Mouse (Mus musculus) C2C12 (cell line): Measurements from ENCODE around the gene Cnn3. TPM values are rescaled to one million over a fixed set of nuclear protein-coding genes. Genes with fewer than 3 reads are reported as not detected.

ENCODE experiments used
- H3K27me3 ChIP-seq: one replicate; pipeline ENCODE4 v1.6.1; 2011; ENCODE audit not compliant: control insufficient read depth, insufficient read depth, insufficient read length
- H3K36me3 ChIP-seq: one replicate; pipeline ENCODE4 v1.6.1; 2011; ENCODE audit not compliant: control insufficient read depth, insufficient read depth
- H3K4me3 ChIP-seq: one replicate; pipeline ENCODE4 v1.5.1; 2011; ENCODE audit warnings: mild to moderate bottlenecking, control low read depth; ENCODE audit not compliant: poor library complexity, insufficient read depth, severe bottlenecking
- H3K79me2 ChIP-seq: one replicate; pipeline ENCODE4 v1.6.1; 2011; ENCODE audit not compliant: control insufficient read depth, insufficient read depth
- H3K79me3 ChIP-seq: one replicate; pipeline ENCODE4 v1.6.1; 2011; ENCODE audit warnings: low read depth, control low read depth
- H3ac ChIP-seq: one replicate; pipeline ENCODE3; 2011; ENCODE audit warnings: low read depth; ENCODE audit not compliant: control insufficient read depth, insufficient read length
- CEBPB ChIP-seq: IDR thresholded peaks from one replicate; pipeline ENCODE4 v1.6.1; 2011; ENCODE audit warnings: low read depth, mild to moderate bottlenecking, control low read depth, moderate library complexity
- CTCF ChIP-seq: IDR thresholded peaks from one replicate; pipeline ENCODE4 v1.5.1; 2011; ENCODE audit not compliant: control insufficient read depth, insufficient read depth, insufficient read length
- FOSL1 ChIP-seq: IDR thresholded peaks from one replicate; pipeline ENCODE4 v1.8.0; 2011; ENCODE audit warnings: mild to moderate bottlenecking, low read length; ENCODE audit not compliant: poor library complexity, insufficient read depth, severe bottlenecking
- MAX ChIP-seq: IDR thresholded peaks from one replicate; pipeline ENCODE4 v1.6.1; 2011; ENCODE audit warnings: mild to moderate bottlenecking, control low read depth
- MYOD1 ChIP-seq: IDR thresholded peaks from one replicate; pipeline ENCODE4 v1.6.1; 2011; ENCODE audit warnings: low read depth; ENCODE audit not compliant: control insufficient read depth, insufficient read length
- MYOG ChIP-seq: IDR thresholded peaks from one replicate; pipeline ENCODE4 v1.6.1; 2011; ENCODE audit not compliant: control insufficient read depth, insufficient read length; ENCODE audit errors: extremely low read depth
- USF1 ChIP-seq: IDR thresholded peaks from one replicate; pipeline ENCODE4 v1.6.1; 2011; ENCODE audit warnings: low read depth, mild to moderate bottlenecking, control low read depth, moderate library complexity
- polyA plus RNA-seq: library from polyadenylated mRNA; unstranded; fragments of >200 nt; fragmentation: generic; extraction: Trizol; gene quantifications from one replicate; pipeline ENCODE4 v1.2.1, GENCODE M21; 2012; ENCODE audit warnings: missing spikeins

The Cnn3 gene
- polyA plus RNA-seq, 1 experiment: 362 TPM

DNA sequence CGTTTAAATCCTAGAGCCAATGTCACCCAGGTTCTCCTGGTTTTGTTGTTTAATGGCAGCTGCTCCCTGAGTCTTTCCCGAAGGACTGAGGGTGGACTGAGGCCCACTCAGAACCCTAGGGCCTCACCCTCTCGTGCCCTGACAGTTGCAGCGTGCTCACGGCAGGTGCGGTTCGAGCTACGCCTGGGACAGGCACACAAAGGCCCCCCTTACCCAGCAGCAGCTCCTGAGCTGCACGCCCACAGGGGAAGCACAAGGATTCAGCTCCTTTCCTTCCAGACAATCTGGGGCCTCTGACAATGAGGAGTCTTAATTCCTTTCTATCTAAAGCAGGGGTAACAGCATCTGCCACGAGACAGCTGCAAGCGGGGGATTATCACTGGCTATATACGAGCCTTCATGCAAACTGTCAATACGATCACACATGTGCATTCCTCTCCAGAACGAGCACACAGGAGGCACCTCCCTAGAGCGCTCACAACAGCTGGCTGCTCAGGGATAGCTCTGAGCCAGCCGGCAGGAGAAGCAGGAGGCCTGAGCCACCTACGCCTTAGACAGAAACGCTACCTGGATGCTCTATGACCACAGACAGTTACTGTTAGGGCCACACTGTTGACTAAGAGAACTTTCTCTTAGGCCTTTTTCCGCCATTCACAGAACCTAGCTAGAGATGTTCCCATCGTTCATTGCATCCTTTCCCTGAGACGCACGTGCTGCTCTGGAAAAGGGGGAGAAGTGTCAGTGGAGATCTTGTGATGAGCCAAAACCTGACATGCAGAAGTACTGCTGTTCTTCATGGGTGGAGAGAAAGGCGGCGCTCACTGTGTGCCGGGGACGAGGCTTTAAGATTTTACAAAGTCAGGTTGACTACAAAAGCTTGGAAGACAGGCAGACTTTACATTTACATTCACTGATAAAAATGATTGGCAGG lies 54.0 kb downstream of the Cnn3 start:
- Histone ChIP-seq H3K4me3 (no peak overlapping the region), H3ac (no peak overlapping the region), H3K79me2 (no peaks in the 10 kb centered on the region), H3K36me3 (no peaks in the 10 kb centered on the region), H3K79me3 (no peaks in the 10 kb centered on the region), H3K27me3 (no peaks in the 10 kb centered on the region)
- TF ChIP-seq USF1 (no peak), MYOD1 (peak; percentile 76)

GRCm38 (mm10) chr3:121480961-121481436 lies 54.7 kb downstream of the Cnn3 start:
- TF ChIP-seq MYOD1 (peak; percentile 41), CTCF (no peak), MYOG (no peak), USF1 (no peak), CEBPB (no peak)
- H3ac ChIP-seq: no peak overlapping the region
- no peaks in the 10 kb centered on the region for H3K36me3 ChIP-seq

DNA sequence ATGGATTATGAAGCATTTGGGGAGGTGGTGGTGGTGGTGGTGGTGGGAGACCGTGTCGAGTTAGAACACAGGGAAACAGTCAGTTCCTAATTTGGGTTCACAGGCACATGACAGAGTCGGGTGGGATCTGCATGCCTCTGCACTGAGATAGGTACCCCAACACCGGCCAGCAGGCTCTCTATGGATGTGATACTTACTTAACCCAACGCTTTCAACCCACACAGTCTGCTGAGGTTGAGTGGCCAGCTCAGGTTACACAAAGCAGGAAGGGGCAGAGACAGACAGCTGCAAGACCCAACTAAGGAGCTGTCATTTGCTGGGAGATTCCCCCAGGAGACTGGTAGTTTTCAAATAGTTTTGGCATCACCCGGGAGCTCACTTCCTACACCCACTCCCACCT lies 55.3 kb downstream of the Cnn3 start:
- Histone ChIP-seq H3K79me2 (no peaks in the 10 kb centered on the region), H3K79me3 (no peaks in the 10 kb centered on the region), H3K36me3 (no peaks in the 10 kb centered on the region), H3K4me3 (no peak overlapping the region), H3ac (no peak overlapping the region), H3K27me3 (no peaks in the 10 kb centered on the region)
- peak; percentile 92 for TF ChIP-seq MYOD1
- TF ChIP-seq MAX: no peak
- TF ChIP-seq CTCF: no peak
- no peak for TF ChIP-seq CEBPB

More at GRCm38 (mm10) chr3:121480961-121481436, 54.7 kb downstream of the Cnn3 start:
- H3K27me3 ChIP-seq: no peaks in the 10 kb centered on the region
- no peaks in the 10 kb centered on the region for H3K79me2 ChIP-seq
- no peaks in the 10 kb centered on the region for H3K79me3 ChIP-seq
- no peak overlapping the region for H3K4me3 ChIP-seq

DNA sequence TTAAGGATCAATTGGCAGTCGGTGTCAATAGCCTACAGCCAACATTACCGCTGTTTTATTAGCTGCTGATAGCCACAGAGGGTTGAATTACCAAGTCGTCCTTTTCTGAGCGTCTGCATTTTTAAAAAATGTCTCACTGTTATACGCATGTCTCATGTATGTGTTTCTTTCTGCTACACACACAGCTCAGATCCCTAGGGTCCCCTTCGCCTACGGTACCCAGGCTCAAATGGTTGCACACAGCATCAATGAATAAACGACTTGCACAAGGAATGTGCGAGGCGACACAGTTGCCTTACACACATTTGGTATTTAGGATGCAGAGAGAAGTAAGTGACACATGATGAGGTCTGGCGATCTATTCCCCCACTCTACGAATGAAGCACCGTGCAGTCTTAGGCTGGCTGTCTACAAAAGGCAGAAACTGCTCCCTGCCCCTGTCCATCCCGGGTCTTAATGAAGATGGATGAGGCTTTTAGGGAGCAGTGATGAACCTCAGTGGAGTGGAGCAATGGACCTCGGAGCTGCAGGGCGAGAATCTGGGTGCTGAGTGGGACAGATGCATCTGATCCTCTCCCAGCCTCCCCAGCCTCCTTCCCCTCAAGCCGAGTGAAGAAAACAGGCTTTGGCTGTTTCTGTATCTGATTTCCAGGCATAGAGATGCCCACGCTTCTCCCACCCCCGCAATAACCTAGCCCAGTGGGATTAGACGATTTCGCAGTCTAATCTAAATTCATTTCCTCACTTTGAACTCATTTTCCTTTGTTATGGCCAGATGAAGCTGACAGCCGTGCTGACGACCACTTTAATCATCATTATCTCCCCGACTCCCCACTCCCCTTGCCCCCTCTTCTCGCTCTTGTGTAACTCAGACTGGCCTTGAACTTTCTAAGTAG lies 57.2 kb downstream of the Cnn3 start:
- Histone ChIP-seq H3K36me3 (no peaks in the 10 kb centered on the region), H3K79me2 (no peaks in the 10 kb centered on the region), H3K79me3 (no peaks in the 10 kb centered on the region), H3K27me3 (no peaks in the 10 kb centered on the region), H3ac (no peak overlapping the region), H3K4me3 (no peak overlapping the region)
- no peak for TF ChIP-seq CTCF
- no peak for TF ChIP-seq CEBPB

- Histone ChIP-seq H3K79me3 (no peaks in the 10 kb centered on the region), H3K79me2 (no peaks in the 10 kb centered on the region), H3K27me3 (no peaks in the 10 kb centered on the region), H3K36me3 (no peaks in the 10 kb centered on the region), H3ac (no peak overlapping the region), H3K4me3 (no peak overlapping the region)
- TF ChIP-seq MYOG (no peak), USF1 (no peak), MYOD1 (no peak), CTCF (no peak), CEBPB (no peak), MAX (no peak), FOSL1 (no peak)
These were observed 58.9 kb downstream of the Cnn3 start for GRCm38 (mm10) chr3:121485201-121485600.

DNA sequence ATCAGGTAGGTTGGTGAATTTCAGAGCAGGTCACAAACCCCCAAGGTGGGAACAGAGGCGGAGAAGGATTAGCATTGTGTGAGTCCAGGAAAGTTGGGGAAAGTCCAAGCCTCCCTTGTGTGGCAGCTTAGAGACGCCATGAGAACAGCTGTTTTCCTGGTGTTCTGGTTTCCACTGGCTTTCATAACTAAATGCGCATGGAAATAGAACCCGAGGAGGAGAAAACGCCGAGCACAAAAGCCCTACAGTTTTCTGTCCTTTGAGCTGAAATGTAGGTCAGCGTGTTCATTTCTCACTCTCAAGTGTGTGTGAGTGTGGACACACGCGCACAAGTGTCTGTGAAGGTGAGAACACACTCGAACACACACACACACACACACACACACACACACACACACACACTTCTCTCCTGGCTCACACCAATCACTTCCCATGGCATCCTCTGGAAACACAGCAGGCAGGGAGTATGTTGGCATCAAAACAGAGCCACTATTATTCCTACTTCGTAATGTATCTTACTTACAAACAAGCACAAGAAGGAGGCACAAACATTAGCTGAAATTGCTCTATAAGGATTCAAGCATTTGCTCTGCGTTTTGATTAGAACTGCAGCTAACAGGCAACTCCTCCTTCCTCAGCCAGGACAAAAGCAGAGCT lies 63.3 kb downstream of the Cnn3 start:
- no peak for TF ChIP-seq CTCF
- TF ChIP-seq USF1: no peak
- TF ChIP-seq MYOG: no peak
- no peak for TF ChIP-seq CEBPB
- no peak for TF ChIP-seq MYOD1
- no peak for TF ChIP-seq FOSL1
- no peak for TF ChIP-seq MAX
- Histone ChIP-seq H3K79me2 (no peaks in the 10 kb centered on the region), H3K36me3 (no peaks in the 10 kb centered on the region), H3K79me3 (no peaks in the 10 kb centered on the region), H3K4me3 (no peak overlapping the region), H3K27me3 (no peaks in the 10 kb centered on the region), H3ac (no peak overlapping the region)
